Mouse (Mus musculus) fibroblast of lung, adult 2 months (primary cell): Measurements from ENCODE around the gene Csnk1d.

Experiments used
- DNase-seq: peaks from one replicate; pipeline ENCODE4 v3.0.0-alpha.2; 2011; ENCODE audit warnings: low read depth

Csnk1d gene

GRCm38 (mm10) chr11:120990951-120991526 lies at the start of gene Csnk1d:
Gene Csnk1d, minus strand, starts transcription at chr11:120991330.
- peak; percentile 84 for DNase-seq

- no peak for DNase-seq
Measured at GRCm38 (mm10) chr11:121039302-121039701, 48.2 kb upstream of the Csnk1d start, which contains the start of gene Cd7. Gene Cd7, minus strand, starts transcription at chr11:121039418.

- no peak for DNase-seq
Measured at GRCm38 (mm10) chr11:121038366-121039240, 47.5 kb upstream of the Csnk1d start.

- no peak for DNase-seq
Measured at GRCm38 (mm10) chr11:121033118-121033517, 42.0 kb upstream of the Csnk1d start.

- DNase-seq: no peak
Measured at GRCm38 (mm10) chr11:121027259-121027658, 36.1 kb upstream of the Csnk1d start.

- no peak for DNase-seq
Measured at GRCm38 (mm10) chr11:121024163-121024562, 33.0 kb upstream of the Csnk1d start.

GRCm38 (mm10) chr11:121019501-121019900 lies 28.4 kb upstream of the Csnk1d start:
- DNase-seq: no peak

GRCm38 (mm10) chr11:121017703-121018102 lies 26.6 kb upstream of the Csnk1d start:
- peak; percentile 36 for DNase-seq

- no peak for DNase-seq
Measured at GRCm38 (mm10) chr11:121015472-121015871, 24.3 kb upstream of the Csnk1d start.

GRCm38 (mm10) chr11:121014896-121015300 lies 23.8 kb upstream of the Csnk1d start:
- DNase-seq: peak; percentile 76

- DNase-seq: no peak
Measured at GRCm38 (mm10) chr11:121013656-121014055, 22.5 kb upstream of the Csnk1d start.

- no peak for DNase-seq
Measured at GRCm38 (mm10) chr11:121010044-121010755, 19.1 kb upstream of the Csnk1d start.

GRCm38 (mm10) chr11:121006184-121006583 lies 15.1 kb upstream of the Csnk1d start:
- DNase-seq: no peak

GRCm38 (mm10) chr11:121004281-121004680 lies 13.2 kb upstream of the Csnk1d start:
- no peak for DNase-seq

- no peak for DNase-seq
Measured at GRCm38 (mm10) chr11:121001966-121002365, 10.8 kb upstream of the Csnk1d start.

- DNase-seq: no peak
Measured at GRCm38 (mm10) chr11:120994741-120995140, 3.6 kb upstream of the Csnk1d start.

GRCm38 (mm10) chr11:120993586-120993985 lies 2.5 kb upstream of the Csnk1d start:
- no peak for DNase-seq

- DNase-seq: no peak
Measured at GRCm38 (mm10) chr11:120993080-120993479, 1.9 kb upstream of the Csnk1d start.

- no peak for DNase-seq
Measured at GRCm38 (mm10) chr11:120991791-120992190, 661 bp upstream of the Csnk1d start.

- no peak for DNase-seq
Measured at GRCm38 (mm10) chr11:120990126-120990781, 876 bp downstream of the Csnk1d start.

- no peak for DNase-seq
Measured at GRCm38 (mm10) chr11:120989523-120989922, 1.6 kb downstream of the Csnk1d start.

GRCm38 (mm10) chr11:120988410-120988809 lies 2.7 kb downstream of the Csnk1d start:
- DNase-seq: no peak
